Mouse (Mus musculus): ENCODE measurements around the gene Hesx1. TPM values are rescaled to one million over a fixed set of nuclear protein-coding genes. Genes with fewer than 3 reads are reported as not detected.

Gene Hesx1
- polyA plus RNA-seq, 1 experiment, result not detected

DNA sequence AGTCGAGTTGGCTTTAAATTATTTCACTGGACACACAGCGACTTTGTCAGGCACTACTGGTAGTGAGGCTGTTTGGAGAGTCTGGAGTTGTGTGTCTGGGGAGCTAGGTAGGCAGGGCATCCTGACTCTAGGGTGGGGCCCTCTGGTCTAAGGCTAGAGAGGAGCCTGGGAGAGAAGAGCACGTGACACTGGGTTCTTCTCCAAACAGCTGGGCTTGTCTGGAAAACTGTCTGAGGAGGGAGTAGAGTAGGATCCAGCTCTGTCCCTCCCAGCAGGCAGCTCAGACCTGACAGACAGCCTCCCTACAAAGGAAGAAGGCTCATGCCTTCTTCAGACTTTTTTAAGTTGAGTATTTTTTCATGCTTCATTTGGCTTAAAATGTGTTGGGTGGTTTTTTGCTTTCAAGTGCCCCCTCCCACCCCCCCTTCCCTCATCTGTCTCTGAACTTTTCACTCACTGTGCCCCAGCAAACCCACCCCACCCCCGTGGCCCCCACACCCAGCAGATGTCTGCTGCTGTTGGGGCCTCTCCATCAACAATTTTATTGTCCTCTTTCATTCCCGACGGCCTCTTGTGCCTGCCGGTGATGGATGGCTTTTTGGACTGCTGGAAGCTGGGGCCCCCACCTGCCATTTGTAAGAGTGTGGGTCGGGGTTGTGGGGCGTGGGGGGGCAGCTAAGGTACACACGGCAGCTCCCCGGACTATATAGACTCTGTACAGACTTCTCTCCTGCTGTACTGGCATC lies 50.2 kb downstream of the Hesx1 start:
- Histone ChIP-seq H3K4me1 (ENCODE audit: control insufficient read depth, insufficient read depth, low read length) (peaks cover 7% of the 10 kb centered on the region), H3K4me3 (ENCODE audit: insufficient read depth, low read depth, low read length) (no peak overlapping the region), H3K27ac (ENCODE audit: insufficient read depth, low read depth, low read length) (no peak overlapping the region)
- 35% methylated on average over 11 of the region's 11 CpGs for WGBS
- TF ChIP-seq CTCF (IDR thresholded peaks at IDR 0.05; ENCODE audit: insufficient read depth, low read depth, low read length) (no peak), POLR2A (IDR thresholded peaks at IDR 0.05; ENCODE audit: insufficient read depth, low read depth, low read length) (no peak)

DNA sequence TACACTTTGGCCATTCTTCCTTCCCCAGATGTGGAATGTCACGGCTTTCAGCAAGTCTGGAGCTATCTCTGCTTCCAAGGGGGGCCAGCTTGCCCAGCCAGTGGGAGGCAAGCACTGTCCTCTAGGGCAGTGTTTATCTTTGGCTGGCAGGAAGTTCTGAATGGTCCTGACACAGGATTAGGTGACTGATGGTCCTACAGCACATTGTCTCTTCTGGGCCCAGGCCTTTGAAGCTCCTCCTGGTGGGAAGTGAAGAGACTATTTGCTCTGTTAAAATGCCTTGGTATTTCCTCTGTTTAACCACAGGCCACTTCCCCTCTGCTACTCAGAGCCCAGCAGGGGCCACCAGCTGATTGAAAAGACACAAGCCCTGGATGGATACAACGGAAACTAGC lies 50.7 kb downstream of the Hesx1 start:
- WGBS, result 81% methylated on average over 2 of the region's 2 CpGs
- peaks cover under 1% of the 10 kb centered on the region for H3K4me1 ChIP-seq (ENCODE audit: control insufficient read depth, insufficient read depth, low read length)
- H3K4me3 ChIP-seq (ENCODE audit: insufficient read depth, low read depth, low read length), result no peak overlapping the region
- no peak overlapping the region for H3K27ac ChIP-seq (ENCODE audit: insufficient read depth, low read depth, low read length)
- no peak for TF ChIP-seq CTCF (IDR thresholded peaks at IDR 0.05; ENCODE audit: insufficient read depth, low read depth, low read length)
- no peak for TF ChIP-seq POLR2A (IDR thresholded peaks at IDR 0.05; ENCODE audit: insufficient read depth, low read depth, low read length)

DNA sequence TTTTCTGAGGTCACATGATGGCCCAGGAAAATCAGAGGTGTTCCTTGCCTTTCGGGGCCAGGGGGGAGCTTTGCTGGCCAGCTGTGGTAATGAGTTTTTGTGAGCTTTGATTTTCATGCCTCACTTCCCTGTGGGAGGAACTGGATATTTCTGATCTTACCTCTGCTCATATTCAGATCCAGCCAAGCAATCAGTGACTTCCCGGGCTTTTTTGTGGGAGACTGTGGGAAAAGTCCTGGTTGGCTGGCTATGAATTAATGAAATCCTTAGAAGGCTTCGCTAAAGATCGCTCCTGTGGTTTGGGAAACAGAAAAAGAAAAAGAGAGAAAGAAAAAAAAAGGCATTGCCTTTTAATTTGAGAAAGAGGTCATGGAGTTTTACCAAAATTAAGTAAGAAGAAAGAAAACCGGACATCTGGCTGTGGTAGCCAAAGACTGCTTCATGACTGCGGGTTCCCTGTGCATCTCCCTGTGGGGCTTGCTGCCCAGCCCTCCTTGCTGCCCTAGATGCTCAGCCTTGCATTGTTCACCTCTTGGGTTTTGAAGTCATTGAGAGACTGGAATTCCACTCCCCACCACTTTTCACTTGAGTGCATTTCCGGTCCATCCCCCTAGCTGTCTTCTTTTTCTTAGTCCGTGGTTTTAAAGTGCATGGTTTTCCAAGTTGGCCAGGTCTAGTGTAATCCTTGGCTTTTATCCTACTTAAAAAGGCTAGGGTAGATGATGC lies 54.2 kb downstream of the Hesx1 start:
- Histone ChIP-seq H3K4me1 (ENCODE audit: control insufficient read depth, insufficient read depth, low read length) (peaks cover 8% of the 10 kb centered on the region), H3K4me3 (ENCODE audit: insufficient read depth, low read depth, low read length) (no peak overlapping the region), H3K27ac (ENCODE audit: insufficient read depth, low read depth, low read length) (no peak overlapping the region)
- 62% methylated on average over 8 of the region's 8 CpGs for WGBS
- TF ChIP-seq CTCF (IDR thresholded peaks at IDR 0.05; ENCODE audit: insufficient read depth, low read depth, low read length) (no peak), POLR2A (IDR thresholded peaks at IDR 0.05; ENCODE audit: insufficient read depth, low read depth, low read length) (no peak)

DNA sequence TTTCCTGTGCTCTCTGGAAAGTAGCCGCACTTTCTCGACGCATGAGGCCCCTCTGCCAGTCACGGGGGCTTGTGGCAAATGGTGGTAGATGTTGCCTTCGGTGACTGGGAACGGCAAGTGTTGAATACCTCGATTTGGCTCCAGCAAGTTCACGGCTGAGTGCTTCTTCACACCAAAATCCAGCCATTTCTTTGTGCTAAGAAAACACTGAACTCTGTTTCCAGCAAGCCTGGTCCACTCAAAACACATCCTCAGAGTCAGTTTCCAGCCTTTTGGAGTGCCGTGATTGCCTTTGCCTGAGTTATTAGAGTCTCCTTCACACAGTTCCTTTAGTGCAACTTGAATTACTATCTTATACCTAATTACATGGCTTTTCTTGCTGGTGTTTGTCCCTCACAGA lies 55.8 kb downstream of the Hesx1 start:
- Histone ChIP-seq H3K27ac (ENCODE audit: insufficient read depth, low read depth, low read length) (no peak overlapping the region), H3K4me1 (ENCODE audit: control insufficient read depth, insufficient read depth, low read length) (peaks cover 8% of the 10 kb centered on the region), H3K4me3 (ENCODE audit: insufficient read depth, low read depth, low read length) (no peak overlapping the region)
- no peak for TF ChIP-seq POLR2A (IDR thresholded peaks at IDR 0.05; ENCODE audit: insufficient read depth, low read depth, low read length)
- TF ChIP-seq CTCF (IDR thresholded peaks at IDR 0.05; ENCODE audit: insufficient read depth, low read depth, low read length), result no peak
- 56% methylated on average over 9 of the region's 9 CpGs for WGBS

DNA sequence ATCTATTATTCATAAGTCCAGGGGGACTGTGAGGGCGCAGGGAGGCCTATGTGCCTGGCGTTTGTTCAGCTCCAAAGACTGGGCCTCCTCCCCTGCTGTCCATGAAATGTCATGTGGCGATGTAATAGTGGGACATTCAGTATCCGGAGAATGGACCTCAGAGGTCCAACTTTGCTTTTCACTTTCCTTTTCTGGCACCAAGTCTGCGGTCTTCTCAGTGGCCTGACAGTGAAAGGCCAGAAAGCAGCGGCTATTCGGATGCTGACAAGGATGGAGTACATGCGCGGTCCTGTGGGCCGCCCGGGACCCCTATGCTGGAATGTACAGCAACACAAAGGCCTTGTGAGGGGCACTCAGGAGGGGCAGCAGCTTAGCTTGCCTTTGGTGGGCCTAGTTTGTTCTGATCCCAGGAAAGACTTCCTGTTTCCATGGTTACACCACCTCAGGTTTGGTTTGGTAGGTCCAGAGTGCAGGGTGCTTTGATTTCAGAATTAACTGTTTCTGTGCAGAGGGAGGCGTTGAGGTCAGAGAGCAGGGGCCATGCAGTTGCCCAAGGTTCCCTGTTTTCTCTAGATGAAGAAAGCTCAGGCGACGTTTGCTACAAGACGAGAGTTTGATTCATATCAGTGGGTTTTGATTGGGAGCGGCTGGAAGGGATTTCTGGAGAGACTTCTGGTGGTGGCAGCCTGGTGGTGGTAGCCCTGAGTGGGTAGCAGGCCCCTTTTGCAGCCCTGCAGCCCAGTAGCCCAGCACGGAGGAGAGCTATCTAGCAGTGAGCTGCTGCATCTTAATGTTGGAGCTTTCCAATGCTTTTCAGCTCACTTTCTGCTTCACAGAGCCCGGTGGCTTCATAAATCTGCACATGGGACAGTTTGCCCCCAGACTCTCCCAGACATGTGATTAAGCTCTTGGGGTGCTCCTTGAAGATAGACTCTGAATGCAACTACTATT lies 56.6 kb downstream of the Hesx1 start:
- H3K4me3 ChIP-seq (ENCODE audit: insufficient read depth, low read depth, low read length), result no peak overlapping the region
- WGBS, result 72% methylated on average over 18 of the region's 18 CpGs
- H3K4me1 ChIP-seq (ENCODE audit: control insufficient read depth, insufficient read depth, low read length), result peaks cover 8% of the 10 kb centered on the region
- H3K27ac ChIP-seq (ENCODE audit: insufficient read depth, low read depth, low read length), result no peak overlapping the region
- TF ChIP-seq CTCF (IDR thresholded peaks at IDR 0.05; ENCODE audit: insufficient read depth, low read depth, low read length), result no peak
- no peak for TF ChIP-seq POLR2A (IDR thresholded peaks at IDR 0.05; ENCODE audit: insufficient read depth, low read depth, low read length)

DNA sequence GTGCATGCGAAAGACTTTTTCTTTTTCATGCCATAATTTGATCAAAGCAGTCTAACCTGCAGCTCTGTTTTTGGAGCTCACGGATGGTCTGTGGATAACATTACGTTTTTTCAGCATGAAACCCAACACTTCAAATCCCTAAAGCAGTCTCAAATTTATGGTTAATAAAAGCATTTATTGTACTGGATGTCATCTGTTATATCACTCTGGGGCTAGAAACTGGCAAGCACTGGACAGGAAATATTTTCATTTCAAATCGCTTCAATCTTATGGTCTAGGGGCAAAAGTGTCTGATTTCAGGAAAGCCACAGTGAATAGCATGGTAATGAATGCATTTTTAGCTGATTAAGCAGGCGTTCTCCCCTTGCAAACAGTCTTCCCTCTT lies 57.3 kb downstream of the Hesx1 start:
- no peak for TF ChIP-seq POLR2A (IDR thresholded peaks at IDR 0.05; ENCODE audit: insufficient read depth, low read depth, low read length)
- no peak for TF ChIP-seq CTCF (IDR thresholded peaks at IDR 0.05; ENCODE audit: insufficient read depth, low read depth, low read length)
- 88% methylated on average over 5 of the region's 5 CpGs for WGBS
- Histone ChIP-seq H3K4me3 (ENCODE audit: insufficient read depth, low read depth, low read length) (no peak overlapping the region), H3K4me1 (ENCODE audit: control insufficient read depth, insufficient read depth, low read length) (peaks cover 8% of the 10 kb centered on the region), H3K27ac (ENCODE audit: insufficient read depth, low read depth, low read length) (no peak overlapping the region)

Other genes with a start within 250 kb of the Hesx1 start
- gene Asb14, start 99.9 kb upstream of the Hesx1 start, polyA plus RNA-seq (2012; ENCODE audit: insufficient read depth, insufficient read length, low replicate concordance, missing spikeins), result not detected in 2 replicates
- gene Appl1, start 23.2 kb upstream of the Hesx1 start, polyA plus RNA-seq (2012; ENCODE audit: insufficient read depth, insufficient read length, low replicate concordance, missing spikeins), result not detected in 2 replicates
- not detected in 2 replicates for gene Il17rd, start 44.5 kb downstream of the Hesx1 start, polyA plus RNA-seq (2012; ENCODE audit: insufficient read depth, insufficient read length, low replicate concordance, missing spikeins)
- gene Arhgef3, start 120.5 kb downstream of the Hesx1 start, polyA plus RNA-seq (2012; ENCODE audit: insufficient read depth, insufficient read length, low replicate concordance, missing spikeins), result not detected in 2 replicates